Mouse (Mus musculus) lung, embryonic 15.5 days (tissue): ENCODE measurements around the gene Tmem201. TPM values are rescaled to one million over a fixed set of nuclear protein-coding genes. Genes with fewer than 3 reads are reported as not detected.

Experiments used
- ATAC-seq: fragments of 200-750 bp; cut with Nextera tagmentation; 2 replicates; pipeline ENCODE4 v1.8.0; 2017; ENCODE audit warnings: moderate number of reproducible peaks, borderline replicate concordance; ENCODE audit not compliant: low FRiP score, low TSS enrichment; ENCODE audit errors: extremely low read depth
- H3K27ac ChIP-seq: fragments of 300-500 bp; sonication (generic); 2 replicates; pipeline ENCODE4 v1.5.1; 2015; ENCODE audit warnings: moderate library complexity, mild to moderate bottlenecking, inconsistent platforms
- H3K27me3 ChIP-seq: fragments of 300-500 bp; sonication (generic); 2 replicates; pipeline ENCODE4 v1.6.1; 2015; ENCODE audit warnings: inconsistent platforms
- H3K36me3 ChIP-seq: fragments of 300-500 bp; sonication (generic); 2 replicates; pipeline ENCODE4 v1.6.1; 2015; ENCODE audit warnings: inconsistent platforms
- H3K4me1 ChIP-seq: fragments of 300-500 bp; sonication (generic); 2 replicates; pipeline ENCODE4 v1.6.1; 2015; ENCODE audit warnings: inconsistent platforms
- H3K4me2 ChIP-seq: fragments of 300-500 bp; sonication (generic); 2 replicates; pipeline ENCODE4 v1.6.1; 2015; ENCODE audit warnings: inconsistent platforms, mild to moderate bottlenecking, moderate library complexity
- H3K4me3 ChIP-seq: fragments of 300-500 bp; sonication (generic); 2 replicates; pipeline ENCODE4 v1.5.1; 2015; ENCODE audit warnings: mild to moderate bottlenecking, inconsistent platforms
- H3K9ac ChIP-seq: fragments of 300-500 bp; sonication (generic); 2 replicates; pipeline ENCODE4 v1.6.1; 2015; ENCODE audit warnings: inconsistent platforms
- H3K9me3 ChIP-seq: fragments of 300-500 bp; sonication (generic); 2 replicates; pipeline ENCODE4 v1.6.1; 2016; ENCODE audit warnings: inconsistent platforms
- WGBS: fragments of 180-500 bp; shearing (Covaris S2); methylation state at CpG from one replicate; pipeline ENCODE4 v1.1.7; 2015; 5-methylcytosine and 5-hydroxymethylcytosine counted together
- polyA plus RNA-seq: library from polyadenylated mRNA; unstranded; fragments of >200 nt; fragmentation: Nextera tagmentation; extraction: Ambion mirVana; gene quantifications from 2 replicates; pipeline ENCODE4 v1.2.1, GENCODE M21; 2015

Gene Tmem201
- polyA plus RNA-seq, 1 experiment from 2014 or later: 31.6 TPM

GRCm38 (mm10) chr4:149727636-149728035, 10.2 kb downstream of the Tmem201 start:
- H3K9ac ChIP-seq: no peak overlapping the region
- no peaks in the 10 kb centered on the region for H3K9me3 ChIP-seq
- no peak overlapping the region for H3K27ac ChIP-seq
- no peak overlapping the region for H3K4me3 ChIP-seq
- 97% methylated on average over 5 of the region's 5 CpGs for WGBS
- H3K4me2 ChIP-seq: no peak overlapping the region
- no peak for ATAC-seq
- peaks cover 61% of the 10 kb centered on the region for H3K36me3 ChIP-seq
- no peaks in the 10 kb centered on the region for H3K27me3 ChIP-seq
- H3K4me1 ChIP-seq: peaks cover 12% of the 10 kb centered on the region

GRCm38 (mm10) chr4:149725661-149726350, 12.0 kb downstream of the Tmem201 start:
- peaks cover 75% of the 10 kb centered on the region for H3K36me3 ChIP-seq
- no peak overlapping the region for H3K9ac ChIP-seq

GRCm38 (mm10) chr4:149724916-149725470, 12.9 kb downstream of the Tmem201 start:
- Histone ChIP-seq H3K9ac (no peak overlapping the region), H3K9me3 (no peaks in the 10 kb centered on the region), H3K4me1 (no peaks in the 10 kb centered on the region), H3K36me3 (peaks cover 75% of the 10 kb centered on the region), H3K27ac (no peak overlapping the region), H3K27me3 (no peaks in the 10 kb centered on the region), H3K4me3 (no peak overlapping the region), H3K4me2 (no peak overlapping the region)
- ATAC-seq: no peak
- WGBS: 91% methylated on average over 17 of the region's 17 CpGs

More at GRCm38 (mm10) chr4:149725661-149726350, 12.0 kb downstream of the Tmem201 start:
- H3K9me3 ChIP-seq: no peaks in the 10 kb centered on the region
- no peaks in the 10 kb centered on the region for H3K27me3 ChIP-seq
- H3K4me3 ChIP-seq: no peak overlapping the region
- no peak for ATAC-seq
- 59% methylated on average over 15 of the region's 15 CpGs for WGBS
- H3K4me2 ChIP-seq: no peak overlapping the region
- no peak overlapping the region for H3K27ac ChIP-seq
- no peaks in the 10 kb centered on the region for H3K4me1 ChIP-seq

- Histone ChIP-seq H3K27me3 (no peaks in the 10 kb centered on the region), H3K4me2 (no peak overlapping the region), H3K9ac (no peak overlapping the region), H3K9me3 (no peaks in the 10 kb centered on the region), H3K4me3 (no peak overlapping the region), H3K36me3 (peaks cover 75% of the 10 kb centered on the region), H3K27ac (no peak overlapping the region), H3K4me1 (no peaks in the 10 kb centered on the region)
- ATAC-seq: no peak
- WGBS: 72% methylated on average over 17 of the region's 17 CpGs
Measured at GRCm38 (mm10) chr4:149723855-149724731, 13.8 kb downstream of the Tmem201 start.

GRCm38 (mm10) chr4:149723021-149723390, 14.8 kb downstream of the Tmem201 start:
- Histone ChIP-seq H3K27me3 (no peaks in the 10 kb centered on the region), H3K27ac (no peak overlapping the region), H3K4me3 (no peak overlapping the region), H3K9ac (no peak overlapping the region), H3K9me3 (no peaks in the 10 kb centered on the region), H3K4me1 (no peaks in the 10 kb centered on the region), H3K4me2 (no peak overlapping the region), H3K36me3 (peaks cover 77% of the 10 kb centered on the region)
- 85% methylated on average over 12 of the region's 12 CpGs for whole genome bisulfite sequencing
- ATAC-seq: no peak

GRCm38 (mm10) chr4:149722104-149723020, 15.5 kb downstream of the Tmem201 start:
- ATAC-seq: no peak
- H3K9ac ChIP-seq: no peak overlapping the region
- H3K27ac ChIP-seq: no peak overlapping the region
- WGBS: 84% methylated on average over 24 of the region's 24 CpGs
- H3K36me3 ChIP-seq: peaks cover 77% of the 10 kb centered on the region
- H3K9me3 ChIP-seq: no peaks in the 10 kb centered on the region
- H3K4me3 ChIP-seq: no peak overlapping the region
- no peak overlapping the region for H3K4me2 ChIP-seq
- no peaks in the 10 kb centered on the region for H3K4me1 ChIP-seq
- no peaks in the 10 kb centered on the region for H3K27me3 ChIP-seq

- Histone ChIP-seq H3K27me3 (no peaks in the 10 kb centered on the region), H3K4me2 (no peak overlapping the region), H3K9ac (no peak overlapping the region), H3K9me3 (no peaks in the 10 kb centered on the region), H3K27ac (no peak overlapping the region), H3K4me1 (no peaks in the 10 kb centered on the region), H3K36me3 (peaks cover 77% of the 10 kb centered on the region), H3K4me3 (no peak overlapping the region)
- whole genome bisulfite sequencing: 61% methylated on average over 8 of the region's 8 CpGs
- no peak for ATAC-seq
Measured at GRCm38 (mm10) chr4:149721163-149721562, 16.7 kb downstream of the Tmem201 start.

GRCm38 (mm10) chr4:149719686-149720085, 18.2 kb downstream of the Tmem201 start:
- no peaks in the 10 kb centered on the region for H3K27me3 ChIP-seq
- no peak overlapping the region for H3K4me2 ChIP-seq
- no peak overlapping the region for H3K9ac ChIP-seq
- WGBS: 66% methylated on average over 6 of the region's 6 CpGs
- no peaks in the 10 kb centered on the region for H3K4me1 ChIP-seq
- H3K27ac ChIP-seq: no peak overlapping the region
- peaks cover 78% of the 10 kb centered on the region for H3K36me3 ChIP-seq
- H3K4me3 ChIP-seq: no peak overlapping the region
- no peak for ATAC-seq
- H3K9me3 ChIP-seq: no peaks in the 10 kb centered on the region

- H3K27me3 ChIP-seq: no peaks in the 10 kb centered on the region
- H3K9ac ChIP-seq: no peak overlapping the region
- peaks cover 45% of the 10 kb centered on the region for H3K36me3 ChIP-seq
- H3K4me1 ChIP-seq: no peaks in the 10 kb centered on the region
- no peak overlapping the region for H3K27ac ChIP-seq
- WGBS: 70% methylated on average over 3 of the region's 3 CpGs
- H3K4me2 ChIP-seq: no peak overlapping the region
- no peak for ATAC-seq
- no peaks in the 10 kb centered on the region for H3K9me3 ChIP-seq
- no peak overlapping the region for H3K4me3 ChIP-seq
Measured at GRCm38 (mm10) chr4:149714542-149714941, 23.3 kb downstream of the Tmem201 start.

GRCm38 (mm10) chr4:149711955-149712354, 25.9 kb downstream of the Tmem201 start:
- WGBS: 26% methylated on average over 7 of the region's 7 CpGs
- no peaks in the 10 kb centered on the region for H3K4me1 ChIP-seq
- no peak overlapping the region for H3K27ac ChIP-seq
- no peak overlapping the region for H3K4me2 ChIP-seq
- H3K27me3 ChIP-seq: no peaks in the 10 kb centered on the region
- H3K4me3 ChIP-seq: no peak overlapping the region
- H3K9me3 ChIP-seq: no peaks in the 10 kb centered on the region
- peaks cover 20% of the 10 kb centered on the region for H3K36me3 ChIP-seq
- H3K9ac ChIP-seq: no peak overlapping the region
- 0 out of 2 replicates have a peak, but pooled peaks have one; percentile 28 for ATAC-seq

GRCm38 (mm10) chr4:149711485-149711884, 26.4 kb downstream of the Tmem201 start:
- WGBS: 86% methylated on average over 5 of the region's 5 CpGs
- Histone ChIP-seq H3K36me3 (peaks cover 15% of the 10 kb centered on the region), H3K9me3 (no peaks in the 10 kb centered on the region), H3K4me2 (no peak overlapping the region), H3K27ac (no peak overlapping the region), H3K4me3 (no peak overlapping the region), H3K4me1 (no peaks in the 10 kb centered on the region), H3K9ac (no peak overlapping the region), H3K27me3 (no peaks in the 10 kb centered on the region)
- no peak for ATAC-seq
